Mouse (Mus musculus) intestine, embryonic 14.5 days (tissue): ENCODE data around the gene Hoxb2. TPM values are rescaled to one million over a fixed set of nuclear protein-coding genes. Genes with fewer than 3 reads are reported as not detected.
A peak's percentile ranks its signal among the peaks of the same experiment; 100 is the strongest.

ENCODE experiments used
- ATAC-seq: fragments of 200-750 bp; cut with Nextera tagmentation; replicated peaks from 2 replicates; pipeline ENCODE4 v1.8.0; 2017; ENCODE audit warnings: low read depth, moderate number of reproducible peaks, moderate TSS enrichment, moderate library complexity; ENCODE audit not compliant: low FRiP score, low TSS enrichment
- DNase-seq: peaks from one replicate; pipeline ENCODE4 v3.0.0-alpha.2; 2018; ENCODE audit warnings: low spot score
- H3K27ac ChIP-seq: fragments of 300-500 bp; sonication (generic); 2 replicates; pipeline ENCODE4 v1.5.1; 2014; ENCODE audit warnings: low read depth, mild to moderate bottlenecking, control low read depth
- H3K27me3 ChIP-seq: fragments of 300-500 bp; sonication (generic); replicated peaks from 2 replicates; pipeline ENCODE4 v1.6.1; 2014; ENCODE audit warnings: low read length, control low read depth; ENCODE audit not compliant: control insufficient read depth, insufficient read depth
- H3K36me3 ChIP-seq: fragments of 300-500 bp; sonication (generic); 2 replicates; pipeline ENCODE4 v1.6.1; 2014; ENCODE audit warnings: low read length, control low read depth; ENCODE audit not compliant: control insufficient read depth, insufficient read depth
- H3K4me1 ChIP-seq: fragments of 300-500 bp; sonication (generic); replicated peaks from 2 replicates; pipeline ENCODE4 v1.6.1; 2014; ENCODE audit warnings: low read length, control low read depth, mixed read lengths; ENCODE audit not compliant: control insufficient read depth, insufficient read depth
- H3K4me2 ChIP-seq: fragments of 300-500 bp; sonication (generic); 2 replicates; pipeline ENCODE4 v1.6.1; 2014; ENCODE audit warnings: low read length
- H3K4me3 ChIP-seq: fragments of 300-500 bp; sonication (generic); 2 replicates; pipeline ENCODE4 v1.5.1; 2014; ENCODE audit warnings: low read depth, low read length, control low read depth, mixed read lengths
- H3K9ac ChIP-seq: fragments of 300-500 bp; sonication (generic); 2 replicates; pipeline ENCODE4 v1.6.1; 2014; ENCODE audit warnings: mild to moderate bottlenecking, low read length
- H3K9me3 ChIP-seq: fragments of 300-500 bp; sonication (generic); 2 replicates; pipeline ENCODE4 v1.6.1; 2016; ENCODE audit warnings: low read length, control low read depth; ENCODE audit not compliant: control insufficient read depth
- WGBS: fragments of 180-500 bp; shearing (Covaris S2); extraction: QIAGEN DNeasy Blood & Tissue Kit; methylation state at CpG from one replicate; pipeline ENCODE4 v1.1.7; 2014; 5-methylcytosine and 5-hydroxymethylcytosine counted together
- polyA plus RNA-seq: library from polyadenylated mRNA; unstranded; fragments of >200 nt; fragmentation: Nextera tagmentation; extraction: Ambion mirVana; gene quantifications from 2 replicates; pipeline ENCODE4 v1.2.1, GENCODE M21; 2014

Hoxb2 gene
- polyA plus RNA-seq, 1 experiment from 2014 or later: 27.9 TPM

DNA sequence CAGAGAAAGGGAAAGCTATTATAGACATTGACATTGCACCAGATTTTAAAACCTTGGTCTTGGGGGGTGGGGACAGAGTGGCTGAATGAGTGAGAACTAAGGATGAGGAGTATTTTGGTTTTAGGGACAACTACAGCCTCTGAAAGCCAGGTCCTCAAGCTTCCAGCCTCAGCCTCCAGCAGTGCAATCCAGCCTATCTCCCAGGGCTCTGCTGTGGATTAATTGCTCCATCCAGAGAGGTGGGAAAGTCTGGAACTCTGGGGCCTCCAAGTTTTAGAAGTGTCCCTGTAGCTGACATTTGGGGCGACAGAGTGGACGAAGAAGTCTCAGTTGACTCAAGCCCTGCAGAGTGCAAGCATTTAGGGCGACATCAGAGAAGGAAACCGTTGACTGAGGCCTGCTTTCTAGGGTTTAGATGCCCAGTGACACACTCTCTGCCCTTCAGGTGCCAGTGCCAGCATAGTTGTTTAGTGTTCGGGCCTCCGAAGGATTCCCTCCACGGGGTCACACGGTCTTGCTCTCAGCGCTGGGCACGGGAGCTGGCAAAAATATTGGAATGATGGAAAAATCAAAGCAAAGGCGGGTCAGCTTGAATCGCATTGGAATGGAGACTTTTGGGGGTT is 36.4 kb upstream of the Hoxb2 start:
- 16% methylated on average over 12 of the region's 12 CpGs for WGBS
- H3K27me3 ChIP-seq: no peaks in the 10 kb centered on the region
- peaks cover 66% of the 10 kb centered on the region for H3K4me1 ChIP-seq
- peak overlapping the region; percentile 99 for H3K27ac ChIP-seq
- peak; percentile 67 for DNase-seq
- peak overlapping the region; percentile 96 for H3K9ac ChIP-seq
- no peak for ATAC-seq
- no peaks in the 10 kb centered on the region for H3K9me3 ChIP-seq
- H3K4me2 ChIP-seq: peak overlapping the region; percentile 89
- peak overlapping the region; percentile 55 for H3K4me3 ChIP-seq
- no peaks in the 10 kb centered on the region for H3K36me3 ChIP-seq

DNA sequence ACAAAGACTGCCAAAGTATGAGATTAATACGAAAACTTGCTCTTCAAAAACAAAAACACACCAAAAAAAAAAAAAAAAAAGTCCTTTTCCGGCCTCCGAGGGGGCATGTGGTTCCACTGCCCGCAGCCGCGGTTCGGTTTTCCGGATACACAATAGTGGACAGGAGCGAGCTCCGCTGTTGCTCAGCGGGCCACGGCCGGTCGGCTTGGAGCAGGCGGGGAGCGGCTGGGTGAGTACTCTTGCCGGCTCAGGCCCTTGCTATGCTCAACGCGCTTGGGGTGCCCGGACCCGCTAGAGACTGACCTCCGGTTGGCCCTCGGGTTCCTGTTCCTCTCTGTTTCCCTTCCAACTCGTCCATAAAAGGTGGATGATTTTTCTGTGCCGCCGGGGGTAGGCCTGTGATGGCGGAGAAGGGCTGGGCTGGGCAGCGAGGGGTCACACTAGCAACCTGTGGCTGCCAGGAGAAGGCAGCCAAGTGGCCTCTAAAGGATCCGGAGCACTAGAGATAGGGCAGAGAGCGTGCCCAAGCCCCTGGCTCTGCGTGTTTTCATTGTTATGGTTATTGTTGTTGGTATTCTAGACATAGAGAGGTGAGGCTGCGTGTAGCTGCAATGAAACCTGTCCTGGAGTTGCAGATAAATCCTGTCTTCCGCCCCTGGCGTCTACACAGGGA is 35.5 kb upstream of the Hoxb2 start:
- Histone ChIP-seq H3K9me3 (no peaks in the 10 kb centered on the region), H3K9ac (peak overlapping the region; percentile 96), H3K27me3 (no peaks in the 10 kb centered on the region), H3K27ac (peak overlapping the region; percentile 99), H3K4me1 (peaks cover 59% of the 10 kb centered on the region), H3K36me3 (no peaks in the 10 kb centered on the region), H3K4me3 (peak overlapping the region; percentile 55), H3K4me2 (peak overlapping the region; percentile 89)
- ATAC-seq: no peak
- WGBS: 4% methylated on average over 34 of the region's 34 CpGs
- DNase-seq: peak; percentile 81

DNA sequence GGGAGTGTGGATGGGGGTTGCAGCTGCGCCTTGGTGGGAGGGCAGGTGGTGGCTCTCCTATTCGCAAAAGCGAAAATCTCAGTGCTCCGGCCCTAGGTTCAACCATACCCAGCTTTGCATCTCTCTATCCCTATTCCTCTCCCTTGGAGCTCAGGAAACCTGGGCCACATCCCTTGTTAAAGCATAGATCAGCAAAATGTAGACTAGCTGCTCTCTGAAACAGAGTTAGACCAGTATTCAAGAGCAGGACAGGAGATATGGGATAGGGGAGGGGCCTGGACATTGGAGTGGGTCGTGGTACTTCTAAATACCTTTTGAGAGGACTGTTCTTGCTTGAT is 35.0 kb upstream of the Hoxb2 start:
- no peak for DNase-seq
- WGBS: 10% methylated on average over 5 of the region's 5 CpGs
- peak overlapping the region; percentile 55 for H3K4me3 ChIP-seq
- peaks cover 54% of the 10 kb centered on the region for H3K4me1 ChIP-seq
- no peaks in the 10 kb centered on the region for H3K9me3 ChIP-seq
- H3K27me3 ChIP-seq: no peaks in the 10 kb centered on the region
- peak overlapping the region; percentile 96 for H3K9ac ChIP-seq
- no peak for ATAC-seq
- H3K4me2 ChIP-seq: peak overlapping the region; percentile 89
- peak overlapping the region; percentile 99 for H3K27ac ChIP-seq
- H3K36me3 ChIP-seq: peaks cover under 1% of the 10 kb centered on the region; the same call in 1 of the 2 replicates

- WGBS: 14% methylated on average over 18 of the region's 18 CpGs
- ATAC-seq (no peak), DNase-seq (no peak)
- Histone ChIP-seq H3K27me3 (no peaks in the 10 kb centered on the region), H3K36me3 (peaks cover 12% of the 10 kb centered on the region; the same call in 1 of the 2 replicates), H3K27ac (peak overlapping the region; percentile 99), H3K4me2 (peak overlapping the region; percentile 89), H3K4me3 (peak overlapping the region; percentile 69), H3K9ac (peak overlapping the region; percentile 96), H3K9me3 (no peaks in the 10 kb centered on the region), H3K4me1 (peaks cover 42% of the 10 kb centered on the region)
Observed at GRCm38 (mm10) chr11:96316696-96317607, 33.4 kb upstream of the Hoxb2 start.

DNA sequence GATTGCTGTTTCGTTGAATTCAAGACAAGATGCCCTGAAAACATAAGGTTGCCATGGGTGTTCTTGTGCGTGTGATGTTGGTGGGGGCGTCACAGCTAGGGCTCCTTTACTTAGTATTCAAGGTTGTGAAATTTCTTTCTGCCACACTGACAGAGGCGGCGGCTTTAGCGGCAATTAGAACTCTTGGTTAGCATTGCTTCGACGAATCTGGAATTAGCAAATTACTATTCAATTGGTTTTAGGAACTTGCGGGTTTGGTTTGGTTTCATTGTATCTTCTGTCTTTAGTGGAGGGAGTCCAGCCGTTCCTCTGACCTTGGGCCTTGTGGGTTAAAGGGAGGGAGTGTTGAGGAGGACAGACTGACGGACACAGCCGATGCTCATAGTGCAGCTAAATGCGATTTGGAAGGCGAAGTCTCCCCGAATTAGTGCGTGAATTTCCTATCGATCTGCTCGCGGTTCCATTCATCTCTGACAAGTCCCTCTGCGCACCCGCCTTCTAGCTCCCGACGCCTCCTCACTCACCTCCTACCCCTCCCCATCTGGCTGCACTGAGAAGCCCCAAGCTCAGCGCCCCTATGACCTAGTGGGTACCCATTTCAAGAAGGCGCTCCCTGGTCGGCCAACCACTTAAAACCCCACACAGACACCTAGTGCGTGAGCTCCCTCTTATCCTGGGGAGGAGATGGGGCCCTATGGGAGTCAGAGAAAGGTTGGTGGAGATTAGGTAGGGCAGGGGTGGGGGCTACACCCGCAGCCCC is 32.5 kb upstream of the Hoxb2 start, which contains the start of gene Hoxb4:
Gene Hoxb4 (plus strand): TSS at position 660 of the 760 bp plus-strand sequence.
- Histone ChIP-seq H3K9ac (peak within 1 kb of the TSS; percentile 96), H3K27ac (peak within 1 kb of the TSS; percentile 99), H3K4me1 (peaks cover 43% of the 10 kb centered on the region), H3K27me3 (no peaks in the 10 kb centered on the region), H3K4me3 (peak within 1 kb of the TSS; percentile 69), H3K36me3 (peaks cover 12% of the 10 kb centered on the region; the same call in 1 of the 2 replicates), H3K9me3 (no peaks in the 10 kb centered on the region), H3K4me2 (peak within 1 kb of the TSS; percentile 89)
- DNase-seq (peak; percentile 78), ATAC-seq (no peak; the same call in none of the 2 replicates)
- 6% methylated on average over 28 of the region's 28 CpGs for WGBS

GRCm38 (mm10) chr11:96318368-96319070 is 31.8 kb upstream of the Hoxb2 start:
- peaks cover 16% of the 10 kb centered on the region; the same call in 1 of the 2 replicates for H3K36me3 ChIP-seq
- ATAC-seq: peak; percentile 83
- peak overlapping the region; percentile 69 for H3K4me3 ChIP-seq
- peak overlapping the region; percentile 99 for H3K27ac ChIP-seq
- H3K4me1 ChIP-seq: peaks cover 36% of the 10 kb centered on the region
- under 1% methylated on average over 38 of the region's 45 CpGs for WGBS
- H3K9me3 ChIP-seq: no peaks in the 10 kb centered on the region
- peak overlapping the region; percentile 96 for H3K9ac ChIP-seq
- peak overlapping the region; percentile 89 for H3K4me2 ChIP-seq
- H3K27me3 ChIP-seq: no peaks in the 10 kb centered on the region
- peak; percentile 82 for DNase-seq

- H3K4me2 ChIP-seq: peak overlapping the region; percentile 89
- peak overlapping the region; percentile 69 for H3K4me3 ChIP-seq
- H3K27ac ChIP-seq: peak overlapping the region; percentile 99
- under 1% methylated on average over 30 of the region's 34 CpGs for WGBS
- ATAC-seq: peak; percentile 33
- H3K27me3 ChIP-seq: no peaks in the 10 kb centered on the region
- no peaks in the 10 kb centered on the region for H3K9me3 ChIP-seq
- DNase-seq: peak; percentile 87
- H3K36me3 ChIP-seq: peaks cover 16% of the 10 kb centered on the region; the same call in 1 of the 2 replicates
- peak overlapping the region; percentile 96 for H3K9ac ChIP-seq
- H3K4me1 ChIP-seq: peaks cover 34% of the 10 kb centered on the region
Observed at GRCm38 (mm10) chr11:96319071-96319902, 31.0 kb upstream of the Hoxb2 start.
